Mouse (Mus musculus) erythroblast, adult 5-6 weeks (primary cell): Measurements from ENCODE around the gene Atp2b2. TPM values are rescaled to one million over a fixed set of nuclear protein-coding genes. Genes with fewer than 3 reads are reported as not detected.

ENCODE experiments used
- ATAC-seq: replicated peaks from 2 replicates; pipeline ENCODE4 v1.8.0; 2016; ENCODE audit warnings: moderate number of reproducible peaks, mild to moderate bottlenecking, moderate TSS enrichment, inconsistent platforms; ENCODE audit not compliant: poor library complexity, low FRiP score, severe bottlenecking
- total RNA-seq, 2 experiments: library from RNA; stranded (forward) in 1 of 2; stranded (reverse) in 1 of 2; fragments of 150-400 nt in 1 of 2; fragments of 200-764, 138-1000 nt in 1 of 2; gene quantifications; 2 replicates each; pipeline versions ENCODE4 v1.2.3 to v1.2.4; 2015 to 2017; ENCODE audit warnings: low replicate concordance in 2 of 2

Gene Atp2b2
- total RNA-seq, 2 experiments from 2014 or later = under 0.01 TPM; not detected in 1

DNA sequence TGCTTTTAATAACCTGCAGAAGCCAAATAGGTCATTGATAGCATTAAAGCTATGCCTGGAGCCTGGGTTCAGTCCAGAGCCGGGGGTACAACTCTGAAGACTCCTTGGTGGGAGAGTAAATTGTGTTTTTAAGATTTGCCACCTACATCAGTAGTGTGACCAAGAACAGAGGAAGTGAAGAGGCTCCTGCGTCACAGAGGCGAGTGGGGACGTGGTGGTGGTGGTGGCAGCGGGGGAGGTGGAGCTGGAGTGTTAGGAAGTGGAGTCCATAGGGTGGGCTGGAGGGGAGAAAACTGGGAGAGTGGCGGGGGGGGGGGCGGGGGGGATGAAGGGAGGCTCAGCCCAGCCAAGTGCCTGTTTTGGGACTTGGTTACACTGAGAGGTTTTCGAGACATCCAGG is 177.6 kb downstream of the Atp2b2 start:
- ATAC-seq = no peak

DNA sequence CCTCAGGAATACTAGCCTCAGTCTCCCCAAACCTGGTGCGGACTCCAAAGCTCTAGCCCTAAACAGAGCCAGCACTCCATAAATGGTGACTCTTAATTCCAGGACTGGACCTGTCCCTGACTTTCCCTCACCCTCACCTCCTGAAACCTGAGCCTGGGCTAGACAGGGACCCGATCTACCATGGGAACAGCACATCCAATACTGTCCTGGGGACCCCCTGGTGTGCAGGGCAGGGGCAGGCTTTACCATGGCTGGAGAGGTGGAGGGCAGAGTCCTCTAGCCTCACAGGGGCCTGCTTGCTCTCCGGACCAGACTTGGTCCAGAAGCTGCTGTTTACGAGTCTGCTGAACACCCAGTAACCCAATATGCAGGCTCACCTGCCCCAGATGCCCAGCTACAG is 179.5 kb downstream of the Atp2b2 start:
- ATAC-seq = no peak

GRCm38 (mm10) chr6:113861938-113862337 is 180.5 kb downstream of the Atp2b2 start:
- ATAC-seq = no peak

- no peak for ATAC-seq
Measured at GRCm38 (mm10) chr6:113861375-113861770, 181.0 kb downstream of the Atp2b2 start.

DNA sequence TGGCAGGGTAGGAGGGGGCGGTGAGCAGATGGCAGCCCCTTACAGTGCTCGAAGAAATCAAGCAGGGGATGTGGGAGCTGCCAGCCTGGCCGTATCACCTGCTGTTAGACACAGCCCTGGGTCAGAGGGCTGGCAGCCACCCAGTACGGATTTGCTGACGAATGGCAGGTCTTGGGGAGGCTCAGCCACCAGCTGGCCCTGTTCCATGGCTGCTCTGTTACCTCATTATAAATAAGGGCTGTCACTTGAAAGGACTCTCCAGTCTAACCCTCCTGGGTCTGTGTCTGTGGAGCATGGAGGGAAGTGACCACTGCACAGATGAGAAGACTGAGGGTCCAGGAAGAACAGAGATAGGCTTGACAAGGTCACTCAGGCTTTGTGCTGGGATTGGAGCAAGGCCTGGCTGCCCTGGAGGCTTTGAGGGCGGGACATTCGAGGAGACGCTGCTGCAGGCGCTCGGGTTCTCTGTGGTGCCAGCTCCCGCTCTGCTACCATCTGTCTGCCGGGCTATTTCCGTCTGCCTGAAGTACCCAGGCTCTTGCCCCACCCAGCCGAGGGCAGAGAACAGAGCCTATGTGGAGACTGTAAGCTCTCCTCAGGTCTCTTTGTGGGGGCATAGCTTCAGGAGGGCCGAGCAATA is 181.6 kb downstream of the Atp2b2 start:
- no peak for ATAC-seq

DNA sequence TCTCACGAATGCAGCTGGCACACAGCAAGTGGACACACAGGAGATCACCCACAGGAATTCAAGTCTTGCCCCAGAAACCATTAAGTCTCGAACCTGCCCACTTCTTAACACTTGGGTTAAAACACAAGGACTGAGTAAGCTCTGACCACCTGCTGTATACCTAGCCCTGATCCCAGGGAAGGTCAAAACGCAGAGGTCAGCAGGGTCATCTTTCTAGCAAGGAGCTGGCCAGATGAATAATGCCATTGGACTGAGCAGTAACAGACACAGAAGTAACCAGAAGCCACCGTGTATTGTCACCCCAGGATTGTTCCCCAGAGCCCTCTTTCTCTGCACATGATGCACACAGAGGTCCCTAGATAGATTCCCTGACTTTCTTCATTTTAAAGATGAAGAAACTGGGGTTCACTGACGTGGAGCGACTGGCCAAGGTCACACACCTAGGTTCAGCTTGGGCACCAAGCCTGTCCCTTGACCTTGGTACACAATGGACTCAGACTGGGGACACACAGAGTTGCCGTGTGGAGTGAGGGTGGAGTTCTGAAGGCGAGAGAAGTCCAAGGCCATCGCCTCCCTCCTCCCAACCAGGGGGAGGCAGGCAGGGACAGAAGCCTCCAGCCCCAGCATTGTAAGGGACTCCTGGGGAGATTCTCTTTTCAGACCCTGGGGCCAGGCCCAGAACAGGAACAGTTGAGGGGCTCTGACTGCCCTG is 182.2 kb downstream of the Atp2b2 start:
- no peak for ATAC-seq

- no peak for ATAC-seq
Measured at GRCm38 (mm10) chr6:113858317-113858716, 184.1 kb downstream of the Atp2b2 start.

DNA sequence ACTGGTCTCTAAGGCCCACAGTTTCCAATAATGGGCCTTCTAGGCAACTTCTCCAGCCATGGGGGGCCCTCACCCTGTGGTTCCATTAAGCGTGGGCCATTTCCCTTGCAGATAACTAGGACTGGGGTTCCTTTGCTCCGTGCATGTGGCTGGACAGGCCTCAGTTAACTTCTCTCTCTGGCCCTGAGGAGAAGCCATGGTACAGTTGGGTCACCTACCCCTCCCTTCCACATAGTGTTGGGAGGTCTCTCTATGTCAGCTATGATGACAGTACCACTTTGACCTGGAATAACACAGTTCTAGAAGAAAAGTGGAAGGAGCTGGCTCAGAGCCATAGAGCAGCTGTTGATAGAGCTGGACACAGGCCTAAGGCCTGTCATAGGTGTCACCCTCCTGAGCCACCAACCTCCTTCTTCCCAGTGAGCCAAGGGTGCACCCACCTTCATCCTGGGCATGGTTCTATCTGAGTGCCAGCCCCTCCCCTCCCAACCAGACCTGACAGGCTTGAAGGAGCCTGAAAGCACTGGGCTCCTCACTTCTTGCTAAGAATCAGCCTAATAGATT is 185.0 kb downstream of the Atp2b2 start:
- ATAC-seq = no peak

GRCm38 (mm10) chr6:113856790-113857189 is 185.6 kb downstream of the Atp2b2 start:
- ATAC-seq = no peak

DNA sequence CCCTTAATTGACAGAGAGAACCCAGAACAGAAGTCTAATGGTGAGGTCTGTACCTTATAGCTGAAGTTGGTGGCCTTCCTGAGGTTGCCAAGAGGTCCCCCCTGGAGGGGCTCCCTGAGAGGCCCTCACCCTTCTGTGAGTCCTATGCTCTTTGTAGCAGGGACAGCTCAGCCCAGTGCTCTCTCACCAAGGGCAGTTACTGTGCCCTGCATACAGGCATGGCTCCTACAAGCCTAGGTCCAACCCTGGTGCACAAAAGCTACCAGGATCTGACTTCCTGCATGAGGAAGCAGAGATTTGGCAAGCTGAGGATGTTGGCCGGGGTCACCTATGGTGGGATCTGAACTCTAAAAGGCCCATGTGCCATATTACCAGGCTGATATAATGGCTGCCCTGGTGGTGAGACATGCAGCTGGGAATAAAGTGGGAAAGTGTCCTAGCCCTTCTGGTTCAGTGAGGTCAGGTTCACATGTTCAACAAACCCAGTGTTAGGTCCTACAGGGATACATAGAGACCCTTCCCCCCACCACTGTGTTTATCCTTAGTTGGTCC is 186.2 kb downstream of the Atp2b2 start:
- ATAC-seq = no peak

- ATAC-seq = no peak
Measured at GRCm38 (mm10) chr6:113855581-113855980, 186.8 kb downstream of the Atp2b2 start.

DNA sequence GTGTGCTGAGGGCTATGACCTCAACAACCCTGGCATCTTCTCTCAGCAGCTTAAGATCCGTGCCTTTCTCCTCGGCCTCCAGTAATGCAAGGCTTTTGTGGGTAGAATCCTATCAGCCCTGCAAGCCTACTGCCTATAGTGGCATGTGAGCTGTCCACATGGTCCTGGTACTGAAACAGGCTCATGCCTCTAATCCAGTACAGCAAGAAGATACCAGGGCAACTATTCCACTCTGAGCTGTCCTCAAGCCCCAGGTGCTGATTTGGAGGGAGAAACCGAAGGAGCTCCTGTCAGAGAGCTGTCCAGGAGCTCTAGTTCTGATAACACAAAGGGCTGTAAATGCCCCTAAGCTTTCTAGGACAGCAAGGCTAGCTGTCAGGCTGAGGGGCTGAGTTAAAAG is 190.1 kb downstream of the Atp2b2 start:
- no peak for ATAC-seq

DNA sequence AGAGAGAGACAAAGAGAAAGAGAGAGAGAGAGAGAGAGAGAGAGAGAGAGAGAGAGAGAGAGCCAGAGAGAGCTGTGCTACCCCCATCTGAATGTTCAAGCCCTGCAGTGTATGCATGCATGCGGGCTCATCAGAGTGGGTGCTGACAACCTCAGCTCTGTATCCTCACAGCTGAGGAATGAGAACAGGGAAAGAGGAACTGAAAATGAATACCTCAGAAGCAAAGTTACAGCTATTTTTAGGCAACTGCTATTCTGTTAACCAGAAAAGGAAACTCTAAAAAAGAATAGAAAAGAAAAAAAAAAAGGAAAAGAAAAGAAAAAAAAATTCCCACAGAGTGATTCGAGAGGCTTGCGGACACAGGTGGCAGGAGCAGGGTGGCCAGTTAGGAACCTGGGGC is 192.6 kb downstream of the Atp2b2 start:
- ATAC-seq = no peak

DNA sequence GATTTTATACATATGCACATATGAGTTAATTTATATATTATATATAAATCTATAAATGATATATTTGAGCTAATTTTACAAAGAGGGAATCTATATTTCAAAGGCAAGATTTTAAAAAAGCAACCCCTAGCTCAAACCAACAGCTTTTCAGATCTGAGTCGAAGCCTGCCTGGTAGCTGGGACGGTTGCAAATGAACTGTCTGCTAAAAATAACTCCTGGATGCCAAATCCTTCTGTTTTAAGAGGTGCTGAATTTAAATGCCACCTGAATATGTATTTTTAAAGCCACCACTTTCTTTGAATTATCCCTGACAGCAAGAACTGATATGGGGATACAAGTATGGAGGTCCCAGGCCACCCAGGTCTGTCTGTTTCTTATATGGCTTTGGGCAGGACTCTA is 193.8 kb downstream of the Atp2b2 start:
- no peak for ATAC-seq

- ATAC-seq = no peak
Measured at GRCm38 (mm10) chr6:113847092-113847491, 195.3 kb downstream of the Atp2b2 start.

DNA sequence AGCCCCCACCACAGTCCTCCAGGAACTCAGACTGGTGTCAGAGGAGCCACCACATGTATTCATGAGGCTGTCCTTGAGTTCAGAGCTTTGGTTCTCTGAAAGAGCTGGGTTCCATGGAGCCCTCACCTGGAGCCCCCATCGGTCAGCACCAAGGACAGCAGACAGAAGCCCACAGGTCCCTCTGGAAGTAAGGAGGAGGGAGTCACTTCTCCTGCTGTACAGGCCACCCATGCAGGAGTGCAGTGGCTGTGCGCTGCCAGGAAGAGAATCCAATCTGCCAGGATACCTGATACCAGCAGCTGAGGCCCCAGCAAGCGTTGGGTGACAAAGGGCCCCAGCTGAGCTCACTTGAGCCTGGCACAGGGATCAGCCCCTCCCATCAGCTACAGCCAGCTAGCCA is 199.2 kb downstream of the Atp2b2 start:
- no peak for ATAC-seq

GRCm38 (mm10) chr6:113838493-113838892 is 203.9 kb downstream of the Atp2b2 start:
- ATAC-seq = no peak

- ATAC-seq = no peak
Measured at GRCm38 (mm10) chr6:113837740-113838139, 204.7 kb downstream of the Atp2b2 start.

DNA sequence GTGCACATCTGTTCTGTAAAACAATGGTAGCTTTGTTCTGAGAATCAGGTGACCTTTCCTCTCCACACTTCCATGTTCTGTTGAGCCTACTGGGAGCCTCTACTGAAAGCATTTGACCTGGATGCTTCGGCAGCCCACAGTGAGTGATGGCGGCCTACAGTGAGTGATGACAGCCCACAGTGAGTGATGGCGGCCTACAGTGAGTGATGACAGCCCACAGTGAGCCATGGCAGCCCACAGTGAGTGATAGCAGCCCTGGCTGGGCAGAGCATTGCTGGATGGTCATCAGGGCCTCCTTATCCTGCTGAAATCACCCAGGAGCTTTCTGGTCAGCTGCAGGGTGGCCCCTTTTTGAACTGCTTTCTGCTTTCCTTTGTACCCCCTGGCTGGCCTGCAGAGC is 205.9 kb downstream of the Atp2b2 start:
- no peak for ATAC-seq

DNA sequence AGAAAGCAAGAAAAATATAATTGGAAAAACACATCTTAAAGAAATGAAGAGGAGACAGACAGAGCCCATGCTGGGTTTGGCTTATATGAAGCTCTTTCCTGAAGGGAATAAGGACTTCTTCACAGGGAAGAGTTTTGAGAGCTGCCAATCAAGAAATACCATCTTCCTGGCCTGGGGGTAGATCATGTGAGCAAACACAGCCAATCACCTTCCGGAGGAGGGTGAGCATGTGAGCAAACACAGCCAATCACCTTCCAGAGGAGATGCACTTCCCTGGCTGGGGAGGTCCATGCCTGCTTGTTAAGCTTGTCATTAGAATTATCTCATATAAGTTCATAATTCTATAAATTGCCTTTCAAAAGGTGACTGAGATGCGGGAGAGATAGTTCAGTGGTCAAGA is 211.9 kb downstream of the Atp2b2 start:
- no peak for ATAC-seq

GRCm38 (mm10) chr6:113827309-113827708 is 215.1 kb downstream of the Atp2b2 start:
- ATAC-seq = no peak
